Mouse (Mus musculus): ENCODE measurements at regions not wholly inside any gene's neighbourhood (a gene's known extent, or its start where the extent isn't known, plus 50 kb on each side); places are given as distances from the start of the nearest gene placed in this dataset.
A peak's percentile ranks its signal among the peaks of the same experiment; 100 is the strongest.

- in situ Hi-C loops (cut with MboI; ENCODE audit: low pct_ligation_motif_present, low pct_unique_long_range_greater_than_20kb, low sequenced_read_pairs) (no loop called here), dilution Hi-C loops (cut with MboI; ENCODE audit: extremely low pct_ligation_motif_present, extremely low pct_unique_long_range_greater_than_20kb, low sequenced_read_pairs) (no loop called here)
- Histone ChIP-seq H3K4me1 (ENCODE audit: control insufficient read depth in 1 of 2, insufficient read depth in 2 of 2) (peaks cover 0 to 12% of the 10 kb centered on the region in 2 experiments; a peak in 2 of 4 replicates), H3K36me3 (replicated peaks in 1 of 2; ENCODE audit: control insufficient read depth in 1 of 2, insufficient read depth in 1 of 2, low read length in 1 of 2) (no peaks in the 10 kb centered on the region), H3K4me3 (replicated peaks in 1 of 3; ENCODE audit: low read depth in 2 of 3, low read length in 2 of 3, poor library complexity in 1 of 3) (no peak overlapping the region), H3K27me3 (replicated peaks) (no peaks in the 10 kb centered on the region), H3K4me2 (ENCODE audit: insufficient read depth, low read depth, poor library complexity, severe bottlenecking) (no peak overlapping the region), H3K27ac (ENCODE audit: insufficient read depth, low read depth) (no peak overlapping the region), H3K79me2 (replicated peaks; ENCODE audit: control insufficient read depth, extremely low read depth, insufficient read depth, poor library complexity, severe bottlenecking) (no peaks in the 10 kb centered on the region), H3K9me3 (replicated peaks; ENCODE audit: low read length) (no peaks in the 10 kb centered on the region), H3K9ac (ENCODE audit: insufficient read depth, low read depth) (no peak overlapping the region)
- peak; percentile 20 for DNase-seq (ENCODE audit: extremely low read depth)
- 0 out of 2 replicates have a peak, but pooled peaks have one; percentile 35 for TF ChIP-seq CHD2 (IDR thresholded peaks at IDR 0.05; ENCODE audit: low read length)
- TF ChIP-seq ETS1 (conservative IDR thresholded peaks at IDR 0.05; ENCODE audit: low read depth, low read length) = no peak
- no peak for TF ChIP-seq SIN3A (IDR thresholded peaks at IDR 0.05; ENCODE audit: low read length)
- 0 out of 2 replicates have a peak, but pooled peaks have one; percentile 36 for TF ChIP-seq MYC (IDR thresholded peaks at IDR 0.05; ENCODE audit: low read depth, low read length)
- TF ChIP-seq POLR2AphosphoS2 (IDR thresholded peaks at IDR 0.05; ENCODE audit: low read depth, low read length) = no peak
- peak; percentile 62; the same call in 1 of the 2 replicates for TF ChIP-seq MAFK (IDR thresholded peaks at IDR 0.05; ENCODE audit: insufficient replicate concordance, low read length)
- TF ChIP-seq ZC3H11A (IDR thresholded peaks at IDR 0.05; ENCODE audit: low read depth, low read length) = no peak
- TF ChIP-seq TCF12 (IDR thresholded peaks at IDR 0.05; ENCODE audit: low read depth, low read length) = peak; percentile 63
- 0 out of 2 replicates have a peak, but pooled peaks have one; percentile 29 for TF ChIP-seq E2F4 (IDR thresholded peaks at IDR 0.05; ENCODE audit: insufficient replicate concordance, low read depth, low read length)
- TF ChIP-seq RCOR1 (conservative IDR thresholded peaks at IDR 0.05; ENCODE audit: low read depth, low read length) = no peak
- TF ChIP-seq IRF4 (IDR thresholded peaks at IDR 0.05; ENCODE audit: low read depth, low read length) = peak; percentile 74
- no peak for TF ChIP-seq GABPA (IDR thresholded peaks at IDR 0.05; ENCODE audit: insufficient replicate concordance, low read depth, low read length)
- no peak for TF ChIP-seq ZKSCAN1 (IDR thresholded peaks at IDR 0.05; ENCODE audit: borderline replicate concordance, low read depth, low read length)
- TF ChIP-seq EP300 (IDR thresholded peaks at IDR 0.05; ENCODE audit: low read length) = peak; percentile 91
- no peak for TF ChIP-seq NELFE (IDR thresholded peaks at IDR 0.05; ENCODE audit: low read depth, low read length)
- TF ChIP-seq BHLHE40 (IDR thresholded peaks at IDR 0.05; ENCODE audit: low read depth, low read length) = peak; percentile 53
- no peak for TF ChIP-seq UBTF (IDR thresholded peaks at IDR 0.05; ENCODE audit: low read depth, low read length)
- peak; percentile 7; the same call in 1 of the 2 replicates for TF ChIP-seq JUN (IDR thresholded peaks at IDR 0.05; ENCODE audit: insufficient read depth, low read depth, low read length)
- TF ChIP-seq MAX (IDR thresholded peaks at IDR 0.05; ENCODE audit: low read length) = 0 out of 2 replicates have a peak, but pooled peaks have one; percentile 31
Measured at GRCm38 (mm10) chr13:19470729-19471128, 75.1 kb upstream of the Stard3nl start.

DNA sequence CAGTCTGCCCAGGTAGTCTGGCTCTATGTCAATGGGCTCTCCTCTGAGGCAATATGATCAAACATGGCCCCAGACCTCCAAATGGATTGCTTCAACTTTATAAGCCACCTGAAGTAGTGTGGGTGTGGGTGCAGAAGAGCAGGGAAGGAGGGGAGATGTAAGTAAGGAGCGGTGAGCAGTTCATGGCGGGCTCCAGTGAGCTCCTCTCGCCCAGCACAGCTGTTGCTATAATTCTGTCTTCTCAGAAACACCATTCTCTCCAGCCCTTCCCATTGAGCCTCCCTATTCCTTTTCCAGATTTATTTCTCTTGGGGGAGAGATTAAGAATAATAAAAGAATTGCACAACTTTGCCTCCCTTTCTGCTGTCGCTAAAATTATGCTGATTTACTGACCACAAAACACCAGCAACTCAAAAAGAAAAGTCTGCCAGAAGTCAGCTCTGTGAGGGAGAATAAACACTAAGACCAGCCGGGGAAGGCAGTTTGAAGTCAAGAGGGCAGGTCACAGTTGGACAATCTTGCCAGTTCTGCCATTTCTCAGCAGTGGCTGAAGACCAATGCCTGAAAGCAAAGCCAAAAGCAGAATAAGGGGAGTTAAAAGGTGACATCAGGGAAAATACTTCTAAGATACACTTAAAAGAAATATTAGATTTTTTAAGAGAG, 71.3 kb upstream of the Stard3nl start:
- no peak for TF ChIP-seq ZMIZ1 (IDR thresholded peaks at IDR 0.05; ENCODE audit: low read depth, low read length)
- TF ChIP-seq IRF4 (IDR thresholded peaks at IDR 0.05; ENCODE audit: low read depth, low read length) = no peak
- TF ChIP-seq POLR2A (IDR thresholded peaks at IDR 0.05; ENCODE audit: low read depth, low read length) = no peak
- no peak for TF ChIP-seq UBTF (IDR thresholded peaks at IDR 0.05; ENCODE audit: low read depth, low read length)
- no peak for TF ChIP-seq ZC3H11A (IDR thresholded peaks at IDR 0.05; ENCODE audit: low read depth, low read length)
- no peak for TF ChIP-seq HCFC1 (IDR thresholded peaks at IDR 0.05; ENCODE audit: low read depth, low read length)
- TF ChIP-seq PAX5 (IDR thresholded peaks at IDR 0.05; ENCODE audit: low read length) = no peak
- no peak for TF ChIP-seq POLR2AphosphoS2 (IDR thresholded peaks at IDR 0.05; ENCODE audit: low read depth, low read length)
- TF ChIP-seq TBP (conservative IDR thresholded peaks at IDR 0.05; ENCODE audit: low read depth, low read length) = no peak
- no peak for TF ChIP-seq GABPA (IDR thresholded peaks at IDR 0.05; ENCODE audit: insufficient replicate concordance, low read depth, low read length)
- no peak for TF ChIP-seq ETS1 (conservative IDR thresholded peaks at IDR 0.05; ENCODE audit: low read depth, low read length)
- TF ChIP-seq ZKSCAN1 (IDR thresholded peaks at IDR 0.05; ENCODE audit: borderline replicate concordance, low read depth, low read length) = no peak
- TF ChIP-seq EP300 (IDR thresholded peaks at IDR 0.05; ENCODE audit: low read length) = no peak
- TF ChIP-seq USF1 (IDR thresholded peaks at IDR 0.05; ENCODE audit: low read depth, low read length) = no peak
- no peak for TF ChIP-seq USF2 (conservative IDR thresholded peaks at IDR 0.05; ENCODE audit: low read depth, low read length)
- TF ChIP-seq MAZ (IDR thresholded peaks at IDR 0.05; ENCODE audit: low read depth, low read length) = no peak
- no peak for TF ChIP-seq SMC3 (IDR thresholded peaks at IDR 0.05; ENCODE audit: low read depth, low read length)
- no peaks in the 10 kb centered on the region for H3K36me3 ChIP-seq (replicated peaks in 1 of 2; ENCODE audit: control insufficient read depth in 1 of 2, insufficient read depth in 1 of 2, low read length in 1 of 2)
- no peak overlapping the region for H3K4me2 ChIP-seq (ENCODE audit: insufficient read depth, low read depth, poor library complexity, severe bottlenecking)
- H3K9me3 ChIP-seq (replicated peaks; ENCODE audit: low read length) = peaks cover 2% of the 10 kb centered on the region
- no peaks in the 10 kb centered on the region for H3K4me1 ChIP-seq (ENCODE audit: control insufficient read depth in 1 of 2, insufficient read depth in 2 of 2)
- dilution Hi-C loops (cut with MboI; ENCODE audit: extremely low pct_ligation_motif_present, extremely low pct_unique_long_range_greater_than_20kb, low sequenced_read_pairs) (no loop called here), in situ Hi-C loops (cut with MboI; ENCODE audit: low pct_ligation_motif_present, low pct_unique_long_range_greater_than_20kb, low sequenced_read_pairs) (no loop called here)
- no peak overlapping the region for H3K9ac ChIP-seq (ENCODE audit: insufficient read depth, low read depth)
- no peaks in the 10 kb centered on the region for H3K27me3 ChIP-seq (replicated peaks)
- no peaks in the 10 kb centered on the region for H3K79me2 ChIP-seq (replicated peaks; ENCODE audit: control insufficient read depth, extremely low read depth, insufficient read depth, poor library complexity, severe bottlenecking)
- no peak overlapping the region for H3K27ac ChIP-seq (ENCODE audit: insufficient read depth, low read depth)
- H3K4me3 ChIP-seq (replicated peaks in 1 of 3; ENCODE audit: low read depth in 2 of 3, low read length in 2 of 3, poor library complexity in 1 of 3) = no peak overlapping the region
- DNase-seq (ENCODE audit: extremely low read depth) = no peak

Measured in CH12.LX (cell line).